Mouse (Mus musculus) kidney, postnatal 0 days (tissue): ENCODE data around the gene Nfic. TPM values are rescaled to one million over a fixed set of nuclear protein-coding genes. Genes with fewer than 3 reads are reported as not detected.

Experiments used
- ATAC-seq: fragments of 200-750 bp; cut with Nextera tagmentation; replicated peaks from 2 replicates; pipeline ENCODE4 v1.8.0; 2017; ENCODE audit warnings: low read depth, moderate number of reproducible peaks, moderate TSS enrichment, moderate library complexity; ENCODE audit not compliant: low FRiP score
- DNase-seq: peaks from one replicate; pipeline ENCODE4 v3.0.0-alpha.2; 2016; ENCODE audit warnings: low spot score
- H3K27ac ChIP-seq: fragments of 300-500 bp; sonication (generic); 2 replicates; pipeline ENCODE4 v1.5.1; 2014; ENCODE audit warnings: mild to moderate bottlenecking
- H3K27me3 ChIP-seq: fragments of 300-500 bp; sonication (generic); 2 replicates; pipeline ENCODE4 v1.6.1; 2014; ENCODE audit warnings: low read length, mixed read lengths; ENCODE audit not compliant: insufficient read depth
- H3K36me3 ChIP-seq: fragments of 300-500 bp; sonication (generic); 2 replicates; pipeline ENCODE4 v1.6.1; 2014; ENCODE audit warnings: low read length, mixed read lengths; ENCODE audit not compliant: insufficient read depth
- H3K4me1 ChIP-seq: fragments of 300-500 bp; sonication (generic); replicated peaks from 2 replicates; pipeline ENCODE4 v1.6.1; 2014; ENCODE audit warnings: antibody characterized with exemption, low read length, mixed read lengths; ENCODE audit not compliant: insufficient read depth
- H3K4me2 ChIP-seq: fragments of 300-500 bp; sonication (generic); 2 replicates; pipeline ENCODE4 v1.6.1; 2014; ENCODE audit warnings: mild to moderate bottlenecking, low read length, moderate library complexity, mixed read lengths
- H3K4me3 ChIP-seq: fragments of 300-500 bp; sonication (generic); replicated peaks from 2 replicates; pipeline ENCODE4 v1.5.1; 2014; ENCODE audit warnings: low read depth, low read length
- H3K9ac ChIP-seq: fragments of 300-500 bp; sonication (generic); 2 replicates; pipeline ENCODE4 v1.6.1; 2014; ENCODE audit warnings: low read depth, low read length
- H3K9me3 ChIP-seq: fragments of 300-500 bp; sonication (generic); replicated peaks from 2 replicates; pipeline ENCODE4 v1.6.1; 2016; ENCODE audit warnings: low read length, inconsistent platforms, mixed read lengths
- CTCF ChIP-seq: IDR thresholded peaks from 2 replicates; pipeline ENCODE4 v1.5.1; 2016; ENCODE audit warnings: antibody characterized with exemption, low read depth, mild to moderate bottlenecking, moderate library complexity
- WGBS: fragments of 180-500 bp; shearing (Covaris S2); extraction: QIAGEN DNeasy Blood & Tissue Kit; methylation state at CpG from one replicate; pipeline ENCODE4 v1.1.7; 2014; 5-methylcytosine and 5-hydroxymethylcytosine counted together
- polyA plus RNA-seq: library from polyadenylated mRNA; unstranded; fragments of >200 nt; fragmentation: Nextera tagmentation; extraction: Ambion mirVana; gene quantifications from 2 replicates; pipeline ENCODE4 v1.2.1, GENCODE M21; 2015

Nfic gene
- polyA plus RNA-seq, 1 experiment from 2014 or later, result 62.3 TPM

GRCm38 (mm10) chr10:81356991-81357844, 98.2 kb downstream of the Nfic start, which contains the start of gene Mfsd12:
Gene Mfsd12, plus strand, starts transcription at chr10:81357491.
- DNase-seq (peak; percentile 91), ATAC-seq (peak; percentile 71)
- peak within 1 kb of the TSS; percentile 99 for H3K4me2 ChIP-seq
- H3K27ac ChIP-seq, result no peak within 1 kb of the TSS
- peaks cover 16% of the 10 kb centered on the region; the same call in 1 of the 2 replicates for H3K4me1 ChIP-seq
- no peaks in the 10 kb centered on the region for H3K36me3 ChIP-seq
- peak within 1 kb of the TSS; percentile 78 for H3K9ac ChIP-seq
- H3K27me3 ChIP-seq, result no peaks in the 10 kb centered on the region
- TF ChIP-seq CTCF, result no peak
- no peaks in the 10 kb centered on the region for H3K9me3 ChIP-seq
- peak within 1 kb of the TSS; percentile 64 for H3K4me3 ChIP-seq
- WGBS, result 2% methylated on average over 79 of the region's 79 CpGs

GRCm38 (mm10) chr10:81356352-81356990, 99.0 kb downstream of the Nfic start:
- TF ChIP-seq CTCF, result no peak
- H3K27ac ChIP-seq, result no peak overlapping the region
- H3K4me3 ChIP-seq, result no peak overlapping the region; the same call in 1 of the 2 replicates
- no peaks in the 10 kb centered on the region for H3K36me3 ChIP-seq
- H3K4me1 ChIP-seq, result peaks cover 16% of the 10 kb centered on the region; the same call in 1 of the 2 replicates
- ATAC-seq (no peak), DNase-seq (no peak)
- H3K4me2 ChIP-seq, result peak overlapping the region; percentile 99
- H3K9ac ChIP-seq, result peak overlapping the region; percentile 36; the same call in 1 of the 2 replicates
- no peaks in the 10 kb centered on the region for H3K27me3 ChIP-seq
- 45% methylated on average over 12 of the region's 12 CpGs for WGBS
- no peaks in the 10 kb centered on the region for H3K9me3 ChIP-seq

GRCm38 (mm10) chr10:81355533-81355932, 99.9 kb downstream of the Nfic start:
- no peaks in the 10 kb centered on the region for H3K27me3 ChIP-seq
- no peaks in the 10 kb centered on the region for H3K36me3 ChIP-seq
- H3K4me3 ChIP-seq, result no peak overlapping the region
- peaks cover 16% of the 10 kb centered on the region; the same call in 1 of the 2 replicates for H3K4me1 ChIP-seq
- no peaks in the 10 kb centered on the region for H3K9me3 ChIP-seq
- no peak overlapping the region for H3K27ac ChIP-seq
- no peak for TF ChIP-seq CTCF
- ATAC-seq, result no peak
- WGBS, result 85% methylated on average over 4 of the region's 4 CpGs
- no peak overlapping the region for H3K9ac ChIP-seq
- H3K4me2 ChIP-seq, result no peak overlapping the region
- DNase-seq, result no peak

- ATAC-seq (no peak), DNase-seq (no peak)
- TF ChIP-seq CTCF, result no peak
- Histone ChIP-seq H3K4me2 (no peak overlapping the region), H3K9me3 (no peaks in the 10 kb centered on the region), H3K4me1 (peaks cover 16% of the 10 kb centered on the region; the same call in 1 of the 2 replicates), H3K27ac (no peak overlapping the region), H3K4me3 (no peak overlapping the region), H3K27me3 (no peaks in the 10 kb centered on the region), H3K9ac (no peak overlapping the region), H3K36me3 (no peaks in the 10 kb centered on the region)
- 70% methylated on average over 9 of the region's 9 CpGs for WGBS
Observed at GRCm38 (mm10) chr10:81354738-81355477, 100.5 kb downstream of the Nfic start.

GRCm38 (mm10) chr10:81351678-81352291, 103.7 kb downstream of the Nfic start:
- 26% methylated on average over 9 of the region's 9 CpGs for WGBS

More at GRCm38 (mm10) chr10:81351678-81352291, 103.7 kb downstream of the Nfic start:
- Histone ChIP-seq H3K36me3 (no peaks in the 10 kb centered on the region), H3K27ac (no peak overlapping the region), H3K27me3 (no peaks in the 10 kb centered on the region), H3K4me3 (no peak overlapping the region), H3K4me2 (no peak overlapping the region), H3K4me1 (0 out of 2 replicates have a peak, but pooled peaks cover 16% of the 10 kb centered on the region), H3K9me3 (no peaks in the 10 kb centered on the region), H3K9ac (no peak overlapping the region)
- DNase-seq (no peak), ATAC-seq (no peak)
- TF ChIP-seq CTCF, result no peak
